Mouse (Mus musculus) heart, adult 2 months (tissue): Measurements from ENCODE around the gene Smo. TPM values are rescaled to one million over a fixed set of nuclear protein-coding genes. Genes with fewer than 3 reads are reported as not detected.

Experiments
- DNase-seq, 2 experiments: peaks; one replicate each; pipeline ENCODE4 v3.0.0; 2021
- H3K27ac ChIP-seq: fragments of 200-600 bp; 2 replicates; pipeline ENCODE4 v1.8.1; 2022
- H3K27me3 ChIP-seq: fragments of 200-500 bp; 2 replicates; pipeline ENCODE4 v1.6.1; 2012; ENCODE audit warnings: mild to moderate bottlenecking, low read length, inconsistent platforms, mixed read lengths; ENCODE audit not compliant: control insufficient read depth, insufficient read depth
- H3K36me3 ChIP-seq: fragments of 200-500 bp; 2 replicates; pipeline ENCODE4 v1.6.1; 2012; ENCODE audit warnings: low read length, inconsistent platforms; ENCODE audit not compliant: control insufficient read depth, insufficient read depth
- H3K4me1 ChIP-seq: fragments of 200-500 bp; 2 replicates; pipeline ENCODE4 v1.6.1; 2011; ENCODE audit warnings: low read length; ENCODE audit not compliant: control insufficient read depth, insufficient read depth
- H3K4me3 ChIP-seq: fragments of 200-600 bp; 2 replicates; pipeline ENCODE4 v1.8.1; 2022
- H3K79me2 ChIP-seq: fragments of 200-500 bp; replicated peaks from 2 replicates; pipeline ENCODE4 v1.6.1; 2012; ENCODE audit warnings: mild to moderate bottlenecking, inconsistent platforms, low read length, moderate library complexity, mixed read lengths; ENCODE audit not compliant: control insufficient read depth, insufficient read depth
- H3K9ac ChIP-seq: fragments of 200-500 bp; 2 replicates; pipeline ENCODE4 v1.6.1; 2012; ENCODE audit warnings: low read depth, mild to moderate bottlenecking, control low read depth, inconsistent platforms, low read length, mixed read lengths
- CTCF ChIP-seq: fragments of 200-600 bp; IDR thresholded peaks from 2 replicates; pipeline ENCODE4 v1.8.1; 2022; ENCODE audit warnings: antibody characterized with exemption, mild to moderate bottlenecking, moderate library complexity
- EP300 ChIP-seq: fragments of 200-500 bp; IDR thresholded peaks from 2 replicates; pipeline ENCODE4 v1.6.1; 2011; ENCODE audit warnings: low read depth, low read length, control low read depth; ENCODE audit not compliant: insufficient read depth
- POLR2A ChIP-seq: fragments of 200-500 bp; IDR thresholded peaks from 2 replicates; pipeline ENCODE4 v1.6.1; 2011; ENCODE audit warnings: mild to moderate bottlenecking, low read depth, low read length, control low read depth; ENCODE audit not compliant: insufficient read depth
- WGBS: fragments of 180-500 bp; shearing (Covaris S2); methylation state at CpG from one replicate; pipeline ENCODE4 v1.1.7; 2018; 5-methylcytosine and 5-hydroxymethylcytosine counted together
- intact Hi-C: fragments of 180-260 bp; cut with DNase I; formaldehyde crosslinking; loops from one replicate; pipeline ENCODE4 v1.15.1; 2025
- polyA plus RNA-seq: library from polyadenylated mRNA; depleted of rRNA; stranded (reverse); fragments of >200 nt; gene quantifications from 2 replicates; pipeline ENCODE4 v1.2.3, GENCODE M21; 2012
- total RNA-seq, 2 experiments: library from RNA; stranded (reverse); gene quantifications; 2 replicates each; pipeline ENCODE4 v1.2.3; 2021

Gene Smo
- total and polyA plus RNA-seq, 3 experiments = 8.3 to 12.7 (median 8.5) TPM

GRCm38 (mm10) chr6:29735689-29736451, 567 bp downstream of the Smo start:
- no peak for TF ChIP-seq POLR2A
- no peak for TF ChIP-seq EP300
- no peak for TF ChIP-seq CTCF
- Histone ChIP-seq H3K27me3 (no peaks in the 10 kb centered on the region), H3K27ac (peak overlapping the region; percentile 79), H3K36me3 (no peaks in the 10 kb centered on the region), H3K79me2 (peaks cover 2% of the 10 kb centered on the region; the same call in 1 of the 2 replicates), H3K4me1 (peaks cover 5% of the 10 kb centered on the region), H3K9ac (peak overlapping the region; percentile 97), H3K4me3 (peak overlapping the region; percentile 96)
- WGBS = 1% methylated on average over 75 of the region's 75 CpGs
- intact Hi-C loops = no loop called here
- DNase-seq = peak; percentile 72 to 77

DNA sequence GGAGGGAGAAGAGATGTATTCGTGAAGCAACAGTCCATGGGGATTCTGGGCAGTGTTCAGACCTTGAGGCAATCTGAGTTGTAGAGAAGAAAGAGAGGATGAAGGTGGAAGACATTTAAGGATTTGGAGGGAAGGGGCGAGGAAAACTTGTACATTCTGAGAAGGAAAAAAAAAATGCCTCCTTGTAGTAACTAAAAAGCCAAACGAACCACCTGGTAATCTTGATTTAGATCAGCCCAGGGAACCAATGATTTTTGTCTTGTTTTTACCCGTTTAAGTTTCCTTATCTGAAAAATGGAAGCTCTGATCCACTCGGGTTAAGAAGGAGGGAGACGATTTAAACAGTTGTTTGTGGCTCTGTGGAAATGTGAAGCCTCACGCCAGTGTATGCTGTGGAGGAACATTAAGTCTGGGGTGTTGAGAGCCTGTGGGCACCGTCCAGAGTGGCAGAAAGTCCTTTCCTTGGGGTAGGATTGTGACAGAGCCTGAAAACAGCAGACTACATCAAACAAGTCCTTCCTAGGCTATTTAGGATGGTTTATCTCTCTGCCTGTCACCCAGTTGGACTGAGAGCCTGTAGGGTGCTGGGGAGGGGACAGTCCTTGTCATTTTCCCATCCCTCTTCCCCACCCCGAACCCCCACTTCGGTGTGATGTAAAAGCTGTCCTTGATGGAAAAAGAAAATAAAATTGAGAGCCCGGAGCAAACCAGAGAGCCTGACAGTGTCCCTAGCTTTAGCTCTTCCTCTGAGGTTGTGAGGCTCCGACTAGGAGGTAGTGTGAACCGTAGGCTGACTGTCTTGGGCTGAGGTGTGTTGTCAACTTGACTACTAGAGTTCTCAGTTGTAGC, 1.5 kb downstream of the Smo start:
- Histone ChIP-seq H3K79me2 (peaks cover 2% of the 10 kb centered on the region; the same call in 1 of the 2 replicates), H3K4me1 (peaks cover 5% of the 10 kb centered on the region), H3K36me3 (no peaks in the 10 kb centered on the region), H3K9ac (peak overlapping the region; percentile 97), H3K4me3 (peak overlapping the region; percentile 96), H3K27ac (peak overlapping the region; percentile 79), H3K27me3 (no peaks in the 10 kb centered on the region)
- WGBS = 26% methylated on average over 13 of the region's 13 CpGs
- DNase-seq = no peak
- intact Hi-C loops = no loop called here
- TF ChIP-seq EP300 = no peak
- TF ChIP-seq CTCF = no peak
- no peak for TF ChIP-seq POLR2A

- no peaks in the 10 kb centered on the region for H3K4me1 ChIP-seq
- no peak overlapping the region for H3K9ac ChIP-seq
- no peak for TF ChIP-seq POLR2A
- TF ChIP-seq EP300 = no peak
- no peak for TF ChIP-seq CTCF
- H3K27me3 ChIP-seq = no peaks in the 10 kb centered on the region
- H3K79me2 ChIP-seq = no peaks in the 10 kb centered on the region
- intact Hi-C loops = no loop called here
- 77% methylated on average over 3 of the region's 3 CpGs for WGBS
- no peak for DNase-seq
- H3K36me3 ChIP-seq = no peaks in the 10 kb centered on the region
- no peak overlapping the region for H3K27ac ChIP-seq
- H3K4me3 ChIP-seq = no peak overlapping the region
Measured at GRCm38 (mm10) chr6:29751466-29752152, 16.3 kb downstream of the Smo start.

- H3K79me2 ChIP-seq = no peaks in the 10 kb centered on the region
- H3K9ac ChIP-seq = no peak overlapping the region
- no peak overlapping the region for H3K4me3 ChIP-seq
- H3K27me3 ChIP-seq = no peaks in the 10 kb centered on the region
- WGBS = 79% methylated on average over 11 of the region's 11 CpGs
- no peak overlapping the region for H3K27ac ChIP-seq
- DNase-seq = no peak
- intact Hi-C loops = no loop called here
- H3K36me3 ChIP-seq = no peaks in the 10 kb centered on the region
- no peaks in the 10 kb centered on the region for H3K4me1 ChIP-seq
- TF ChIP-seq CTCF = no peak
- no peak for TF ChIP-seq EP300
- TF ChIP-seq POLR2A = no peak
Measured at GRCm38 (mm10) chr6:29753336-29753735, 18.0 kb downstream of the Smo start.

GRCm38 (mm10) chr6:29756001-29756400, 20.7 kb downstream of the Smo start:
- Histone ChIP-seq H3K9ac (no peak overlapping the region), H3K4me3 (no peak overlapping the region), H3K27me3 (no peaks in the 10 kb centered on the region), H3K4me1 (no peaks in the 10 kb centered on the region), H3K79me2 (no peaks in the 10 kb centered on the region), H3K36me3 (no peaks in the 10 kb centered on the region), H3K27ac (no peak overlapping the region)
- DNase-seq = no peak
- TF ChIP-seq CTCF (no peak), POLR2A (no peak), EP300 (no peak)
- 87% methylated on average over 5 of the region's 5 CpGs for WGBS
- intact Hi-C loops = loop anchor here (5.0 kb wide), 1 partner anchor 61 kb away; no protein-coding TSS in a partner anchor
